Mouse (Mus musculus): Measurements from ENCODE around the gene Sh3gl1.

DNA sequence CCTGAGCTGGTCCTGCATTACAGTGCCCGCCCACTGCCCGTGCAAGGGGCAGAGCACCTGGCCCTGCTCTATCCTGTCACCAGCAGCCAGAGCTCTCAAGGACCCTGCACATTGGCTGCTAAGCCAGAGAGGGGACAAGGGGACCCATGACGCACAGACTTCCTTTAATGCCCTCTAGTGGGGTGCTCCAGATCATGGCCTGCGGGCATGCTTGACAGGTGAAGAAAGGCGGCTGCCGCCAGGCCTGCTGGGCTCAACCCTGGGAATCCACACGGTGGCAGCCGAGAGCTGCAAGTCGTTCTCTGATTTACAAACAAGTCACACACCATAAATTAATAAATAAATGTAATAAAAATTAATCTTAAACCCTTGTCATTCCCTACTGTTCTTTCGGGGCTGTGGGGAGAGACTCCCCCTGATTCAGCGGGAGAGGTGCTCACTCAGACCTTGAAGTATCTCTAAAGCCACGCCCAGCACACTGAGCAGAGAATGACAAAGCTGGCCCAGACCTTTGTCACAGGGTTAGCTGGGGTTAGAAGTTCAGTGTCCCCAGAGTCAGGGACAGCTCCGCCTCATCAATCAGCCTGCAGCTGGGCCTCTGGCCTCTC, 60.1 kb downstream of the Sh3gl1 start:
- no peak for TF ChIP-seq ETS1 (conservative IDR thresholded peaks at IDR 0.05; ENCODE audit: low read depth, low read length)
- no peak for TF ChIP-seq POLR2A (IDR thresholded peaks at IDR 0.05; ENCODE audit: low read depth, low read length)
- TF ChIP-seq EP300 (IDR thresholded peaks at IDR 0.05; ENCODE audit: low read length) = no peak
- peak; percentile 79 to 95 for TF ChIP-seq CTCF (conservative IDR thresholded peaks at IDR 0.05 in 1 of 2, IDR thresholded peaks at IDR 0.05 in 1 of 2; ENCODE audit: low read depth in 2 of 2, low read length in 2 of 2)
- no peak for TF ChIP-seq KAT2A (IDR thresholded peaks at IDR 0.05; ENCODE audit: insufficient replicate concordance, low read length)
